In the genomic region with DNA sequence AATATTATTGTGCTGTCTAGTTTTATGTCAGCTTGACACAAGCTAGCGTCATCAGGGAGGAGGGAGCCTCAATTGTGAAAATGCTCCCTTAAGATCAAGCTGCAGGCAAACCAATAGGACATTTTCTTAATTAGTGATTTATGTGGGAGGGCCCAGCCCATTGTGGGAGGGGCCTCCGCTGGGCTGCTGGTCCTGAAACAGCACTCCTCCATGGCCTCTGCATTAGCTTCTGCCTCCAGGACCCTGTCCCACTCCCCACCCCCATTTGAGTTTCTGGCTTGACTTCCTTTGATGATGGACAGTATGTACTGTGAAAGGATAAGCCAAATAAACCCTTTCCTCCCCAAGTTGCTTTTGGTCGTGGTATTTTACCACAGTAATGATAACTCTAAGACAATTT, we compare ENCODE assay signal across 28 mouse cellular contexts. TPM values are rescaled to one million over a fixed set of nuclear protein-coding genes. Genes with fewer than 3 reads are reported as not detected.
"Had no signal": no experiment of that assay in that cellular context is flagged by ENCODE, and none has a peak within 500 bp of the region (broad histone marks: within the 10 kb centered on the region; RNA-seq: fewer than 3 reads in every experiment).

No protein-coding gene starts in this region.

- H3K4me3 ChIP-seq: layer of hippocampus, adult 2 months; limb, embryonic 10.5 days; limb, embryonic 13.5 days; liver, embryonic 12.5 days; liver, embryonic 15.5 days; lung, embryonic 15.5 days; megakaryocyte, embryonic 14.5 days; midbrain, embryonic 10.5 days; midbrain, embryonic 13.5 days; myocyte; neural tube, embryonic 13.5 days had no signal

- ATAC-seq: inflammation-experienced regulatory T-cells, adult 6 months; intestine, embryonic 16.5 days; liver, embryonic 12.5 days; midbrain, embryonic 13.5 days; midbrain, embryonic 16.5 days had no signal

- H3K4me2 ChIP-seq: limb, embryonic 13.5 days; liver, embryonic 12.5 days; liver, embryonic 15.5 days; lung, embryonic 15.5 days; midbrain, embryonic 13.5 days; neural tube, embryonic 13.5 days had no signal

- H3K36me3 ChIP-seq: limb, embryonic 10.5 days; limb, embryonic 13.5 days; liver, embryonic 12.5 days; liver, embryonic 15.5 days; lung, embryonic 15.5 days; midbrain, embryonic 10.5 days; midbrain, embryonic 13.5 days; neural tube, embryonic 13.5 days had no signal

- H3K9me3 ChIP-seq: limb, embryonic 10.5 days; limb, embryonic 13.5 days; liver, embryonic 12.5 days; liver, embryonic 15.5 days; lung, embryonic 15.5 days; midbrain, embryonic 10.5 days; midbrain, embryonic 13.5 days; neural tube, embryonic 13.5 days had no signal

- H3K27me3 ChIP-seq: limb, embryonic 13.5 days; liver, embryonic 12.5 days; liver, embryonic 15.5 days; lung, embryonic 15.5 days; midbrain, embryonic 13.5 days; neural tube, embryonic 13.5 days had no signal

- DNase-seq: kidney, adult 9 months; layer of hippocampus, adult 9-11 months; liver; lung, adult 18-20 months; lung, postnatal 10 days; lung, postnatal 36 days; thymus, adult 18-20 months; thymus, postnatal 36 days had no signal

- H3K4me1 ChIP-seq: limb, embryonic 10.5 days; limb, embryonic 13.5 days; liver, embryonic 15.5 days; lung, embryonic 15.5 days; midbrain, embryonic 10.5 days; midbrain, embryonic 13.5 days; neural tube, embryonic 13.5 days had no signal

- H3K27ac ChIP-seq: layer of hippocampus, adult 2 months; limb, embryonic 10.5 days; limb, embryonic 13.5 days; liver, embryonic 12.5 days; liver, embryonic 15.5 days; lung, embryonic 15.5 days; midbrain, embryonic 10.5 days; midbrain, embryonic 13.5 days; neural tube, embryonic 13.5 days had no signal

- H3K9ac ChIP-seq: limb, embryonic 13.5 days; liver, embryonic 12.5 days; liver, embryonic 15.5 days; lung, embryonic 15.5 days; midbrain, embryonic 13.5 days; neural tube, embryonic 13.5 days had no signal

RNA-seq across cellular contexts. Expression of gene Acot5, which starts 37.9 kb away (rescaled TPM):
- polyA plus RNA-seq: inflammation-experienced regulatory T-cells, adult 6 months; limb, embryonic 10.5 days; limb, embryonic 13.5 days; liver, embryonic 12.5 days; lung, embryonic 15.5 days; midbrain, embryonic 10.5 days; midbrain, embryonic 13.5 days; myocyte; small intestine, adult 2 months; spleen, adult 2 months; stomach, embryonic 16.5 days; testis, adult 2 months had no signal

RNA-seq across cellular contexts. Expression of gene Acot3, which starts 55.1 kb away (rescaled TPM):
- polyA plus RNA-seq: inflammation-experienced regulatory T-cells, adult 6 months; large intestine, adult 2 months; myocyte; small intestine, adult 2 months; spleen, adult 2 months; testis, adult 2 months; urinary bladder, adult 2 months had no signal
